Mouse (Mus musculus) CH12F3 (cell line): ENCODE data around the gene Hoxd13.

Experiments used
- in situ Hi-C: fragments of 300-500 bp; cut with MboI; formaldehyde crosslinking; loops from 2 replicates; pipeline ENCODE4 v1.14.3; 2020; ENCODE audit warnings: low sequenced_read_pairs

Gene Hoxd13

DNA sequence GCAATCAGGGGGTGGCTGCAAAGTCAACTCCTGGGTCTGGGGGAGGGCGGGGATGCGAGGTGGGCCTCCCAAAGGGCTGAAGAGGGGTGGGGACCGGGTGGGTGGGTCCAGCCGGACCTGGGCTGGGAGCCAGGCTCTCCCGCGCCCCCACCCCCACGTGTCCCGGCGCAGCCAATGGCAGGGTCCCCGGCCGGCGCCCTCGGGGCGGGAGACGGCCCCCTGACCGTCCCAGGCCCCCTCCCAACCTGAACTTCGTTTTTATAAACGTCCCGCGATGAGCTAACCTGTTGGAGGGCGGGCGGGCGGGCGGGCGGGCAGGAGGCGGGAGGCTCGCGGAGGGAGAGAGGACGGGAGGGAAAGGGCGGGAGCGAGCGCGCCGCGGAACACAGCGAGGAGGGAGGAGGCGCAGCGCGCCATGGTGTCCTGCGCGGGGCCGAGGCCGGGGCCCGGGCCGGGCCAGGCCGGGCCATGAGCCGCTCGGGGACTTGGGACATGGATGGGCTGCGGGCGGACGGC lies at the start of gene Hoxd13:
Hoxd13 (plus strand) TSS at position 469 of the 516 bp plus-strand sequence.
- in situ Hi-C loops: loop anchor here (10.0 to 25.0 kb wide), 2 partner anchors 373 to 606 kb away; no protein-coding TSS in a partner anchor

DNA sequence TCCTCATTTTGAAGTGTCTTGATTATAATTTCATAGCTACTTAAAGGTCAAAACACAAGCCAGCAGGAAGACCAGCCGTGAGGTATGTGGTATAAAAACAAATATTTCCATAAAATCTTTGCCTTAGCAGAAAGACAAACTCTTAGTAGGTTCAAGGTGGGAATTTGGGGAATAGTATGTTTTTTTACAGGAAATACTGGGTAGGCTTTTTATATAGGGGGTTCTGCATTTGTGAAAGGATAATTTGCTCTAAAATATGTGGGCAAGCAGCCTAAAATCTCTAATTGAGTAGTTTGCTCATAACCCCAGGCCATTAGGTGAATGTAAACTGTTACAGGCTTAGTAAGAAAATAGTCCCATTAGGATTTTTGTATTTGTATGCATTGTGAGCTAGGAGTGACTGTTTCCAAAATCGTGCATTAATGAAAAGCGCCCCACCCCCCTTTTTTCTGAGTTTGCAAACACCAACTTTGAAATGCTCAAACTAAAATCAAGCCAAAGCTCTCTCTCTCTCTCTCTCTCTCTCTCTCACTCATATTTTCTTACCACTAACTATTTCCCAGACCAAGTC lies 48.3 kb upstream of the Hoxd13 start:
- in situ Hi-C loops: no loop called here

DNA sequence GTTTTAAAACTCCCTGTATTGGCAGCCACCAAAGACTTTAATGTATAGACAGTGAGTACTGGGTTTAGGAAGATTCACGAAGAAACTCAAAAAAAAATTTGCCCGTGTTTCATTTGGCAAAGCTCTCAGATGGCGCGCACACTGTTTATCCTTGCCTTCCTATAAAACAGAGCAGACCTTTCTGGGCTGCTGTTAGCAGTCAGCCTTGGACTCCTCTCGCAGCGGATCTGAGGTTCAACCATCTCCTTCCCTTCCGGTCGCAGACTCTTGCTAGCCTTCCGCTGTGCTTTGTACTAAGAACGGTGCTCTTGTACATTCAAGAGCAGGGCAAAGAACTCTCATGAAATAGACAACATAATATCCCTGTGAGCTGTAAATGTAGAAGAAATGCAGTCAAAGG lies 47.7 kb upstream of the Hoxd13 start:
- in situ Hi-C loops: no loop called here

DNA sequence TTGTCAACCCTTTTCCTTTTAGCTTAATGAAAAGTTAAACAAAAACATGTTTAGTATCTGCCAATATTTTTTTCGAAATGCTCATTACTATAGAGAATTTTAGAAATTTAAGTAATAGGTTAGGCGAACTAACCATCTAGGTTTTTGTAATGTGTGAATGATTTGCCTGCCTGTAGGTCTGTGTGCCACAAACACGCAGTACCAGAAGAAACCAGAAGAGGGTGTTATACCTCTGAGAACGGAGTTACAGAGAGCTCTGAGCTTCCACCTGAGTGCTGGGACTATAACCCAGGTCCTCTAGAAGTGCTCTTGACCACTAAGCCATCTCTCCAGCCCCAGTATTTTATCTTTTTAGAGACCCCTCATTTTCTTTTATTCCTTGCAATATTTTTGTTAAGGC lies 32.7 kb upstream of the Hoxd13 start:
- in situ Hi-C loops: no loop called here

DNA sequence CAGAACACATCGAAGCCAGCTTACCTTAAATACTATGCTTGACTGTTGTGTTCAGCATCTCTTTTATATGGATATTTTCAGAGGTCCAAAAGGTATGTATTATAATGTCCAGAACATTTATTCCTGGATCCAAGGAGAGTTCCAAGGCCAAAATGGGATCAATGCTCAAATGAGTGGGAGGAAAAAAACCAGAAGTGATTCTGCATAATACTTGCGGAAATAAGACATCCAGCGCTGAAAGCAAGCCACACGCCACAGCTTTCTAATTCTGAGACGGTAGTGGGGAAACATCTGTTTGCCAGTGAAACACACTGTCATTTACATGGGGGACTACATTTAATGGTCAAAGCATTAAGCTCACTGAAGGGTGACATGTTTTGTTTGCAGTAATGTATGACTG lies 25.7 kb upstream of the Hoxd13 start:
- in situ Hi-C loops: no loop called here

DNA sequence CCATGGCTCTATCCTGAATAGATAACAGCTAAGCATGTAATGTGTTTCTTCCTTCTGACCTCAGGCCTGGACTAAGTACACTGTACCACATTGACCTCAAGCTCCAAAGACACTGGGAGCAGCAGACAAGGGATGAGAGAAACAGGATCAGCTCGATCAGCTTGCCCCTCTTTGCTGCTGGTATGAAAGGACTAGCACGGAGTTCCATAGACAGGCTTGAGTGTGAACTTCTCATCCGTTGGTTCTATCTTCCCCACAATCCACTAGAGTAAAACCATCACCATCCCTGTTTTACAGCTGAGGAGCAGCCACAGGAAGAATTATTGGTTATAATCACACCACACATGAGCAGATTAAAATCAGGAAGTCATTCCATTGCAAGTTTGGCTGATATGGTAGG lies 22.5 kb upstream of the Hoxd13 start:
- in situ Hi-C loops: no loop called here

DNA sequence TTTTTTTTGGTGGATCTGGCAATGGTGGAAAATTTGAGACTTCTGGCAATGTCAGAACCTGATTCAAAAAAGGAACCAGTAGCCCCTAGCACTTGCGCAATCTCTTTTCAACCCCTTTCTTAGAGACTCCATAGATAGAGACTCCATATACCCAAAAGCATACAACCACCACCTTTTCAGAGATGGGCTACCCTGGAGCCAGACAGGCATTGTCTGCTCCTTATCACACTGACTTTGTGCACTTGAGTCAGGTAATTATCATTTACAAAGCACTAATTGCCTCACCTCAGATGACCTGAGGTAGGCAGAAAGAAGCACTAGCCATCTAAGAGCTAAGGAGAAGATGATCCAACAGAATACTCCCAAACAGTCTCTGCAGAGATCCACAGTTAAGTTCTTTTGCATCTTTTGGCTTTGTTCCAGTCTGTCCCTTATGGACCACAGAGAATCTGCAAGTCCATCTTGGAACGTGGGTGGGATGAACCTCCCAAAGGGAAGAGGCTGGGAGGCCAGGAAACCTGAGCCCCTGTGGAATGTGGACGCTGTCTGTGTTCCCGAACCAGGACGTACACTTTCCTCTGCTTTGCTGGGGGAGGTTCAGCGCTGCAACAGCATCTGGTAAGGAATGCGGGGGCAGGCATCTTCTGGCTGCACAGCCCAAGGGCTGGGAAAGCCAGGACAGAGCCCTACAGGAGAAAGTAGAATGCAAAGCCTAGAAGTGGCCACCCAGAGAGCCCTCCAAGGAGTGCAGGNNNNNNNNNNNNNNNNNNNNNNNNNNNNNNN lies 20.8 kb upstream of the Hoxd13 start:
- in situ Hi-C loops: no loop called here

DNA sequence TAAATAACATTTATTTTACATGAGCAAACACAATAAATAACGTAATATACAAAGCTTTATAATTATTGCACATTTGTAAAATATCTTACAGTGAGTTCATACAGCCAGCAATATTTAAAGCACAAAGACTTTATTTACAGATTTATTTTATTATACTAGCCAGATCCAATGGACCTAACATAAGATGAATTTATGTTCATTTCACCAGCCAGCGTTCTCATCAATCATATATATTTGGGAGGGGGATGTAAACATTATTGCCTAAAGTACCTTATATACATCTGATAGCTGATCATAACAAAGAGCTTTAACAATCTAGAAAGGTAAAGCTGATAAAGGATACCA lies 15.1 kb upstream of the Hoxd13 start:
- in situ Hi-C loops: loop anchor here (25.0 kb wide), 1 partner anchor 591 kb away; no protein-coding TSS in a partner anchor

DNA sequence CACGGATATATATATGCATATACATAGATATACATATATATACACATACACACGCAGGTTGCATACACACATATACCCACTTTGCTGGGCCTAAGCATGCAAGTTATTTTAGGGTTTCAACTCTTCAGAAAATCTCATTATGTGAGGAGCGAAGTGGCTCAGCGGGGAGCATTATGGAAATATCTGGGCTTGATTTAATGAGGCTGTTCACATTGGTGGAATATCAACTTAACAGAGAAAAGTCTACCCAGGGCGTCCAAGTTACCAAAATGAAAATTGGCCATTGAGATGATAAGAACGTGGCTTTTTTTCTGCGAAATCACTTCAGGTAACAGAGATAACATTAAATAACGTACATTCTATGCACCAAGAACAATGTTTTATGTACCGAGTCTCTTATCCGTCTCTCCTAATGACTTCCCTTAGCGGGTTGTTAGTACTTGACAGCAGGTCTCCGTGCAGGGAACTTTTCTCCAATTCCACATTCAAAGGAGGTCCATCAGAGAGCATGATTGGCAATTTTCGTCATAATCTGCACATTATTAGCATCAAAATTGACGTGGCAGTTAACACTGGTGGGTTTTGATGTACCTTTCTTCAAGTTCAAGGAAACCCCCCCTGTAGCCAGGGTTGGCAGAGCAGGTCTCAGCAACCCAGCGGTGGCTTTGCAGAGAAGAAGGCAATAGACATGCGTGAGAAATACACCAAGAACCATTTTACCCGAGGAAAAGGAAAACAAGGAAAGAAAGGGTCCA lies 14.2 kb upstream of the Hoxd13 start:
- in situ Hi-C loops: loop anchor here (25.0 kb wide), 1 partner anchor 592 kb away; no protein-coding TSS in a partner anchor

DNA sequence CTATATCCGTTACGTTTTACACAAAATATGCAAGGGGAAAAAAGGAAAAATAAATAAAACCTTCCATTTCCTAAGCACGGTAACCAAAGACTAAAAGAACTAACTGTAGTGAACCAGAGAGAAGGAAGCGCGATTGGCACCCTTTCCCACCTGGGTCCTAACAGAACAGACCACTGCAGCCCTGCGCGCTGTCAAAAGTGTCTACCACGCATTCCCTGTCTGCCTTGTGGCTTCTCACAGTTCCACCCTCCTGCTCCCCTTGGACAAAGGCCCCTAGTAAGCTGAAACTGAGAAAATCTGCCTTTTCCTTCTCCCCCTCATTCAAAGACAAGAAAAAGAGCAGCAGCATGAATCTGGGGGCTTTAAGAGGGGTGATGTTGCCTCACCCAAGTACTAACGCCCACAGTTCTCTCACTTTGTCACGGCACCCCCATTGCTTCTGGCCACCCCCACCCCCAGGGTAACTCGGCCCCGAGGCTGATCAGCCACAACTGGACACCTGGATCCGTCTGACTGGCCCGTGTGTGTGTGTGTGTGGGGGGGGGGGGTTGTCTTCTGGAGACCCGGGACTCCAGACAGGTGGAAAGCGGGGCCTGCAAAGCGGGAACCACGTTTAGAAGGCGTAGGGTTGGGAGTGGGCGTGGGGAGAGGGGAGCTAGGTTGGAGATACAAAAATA lies 13.2 kb upstream of the Hoxd13 start:
- in situ Hi-C loops: loop anchor here (25.0 kb wide), 1 partner anchor 593 kb away; no protein-coding TSS in a partner anchor

DNA sequence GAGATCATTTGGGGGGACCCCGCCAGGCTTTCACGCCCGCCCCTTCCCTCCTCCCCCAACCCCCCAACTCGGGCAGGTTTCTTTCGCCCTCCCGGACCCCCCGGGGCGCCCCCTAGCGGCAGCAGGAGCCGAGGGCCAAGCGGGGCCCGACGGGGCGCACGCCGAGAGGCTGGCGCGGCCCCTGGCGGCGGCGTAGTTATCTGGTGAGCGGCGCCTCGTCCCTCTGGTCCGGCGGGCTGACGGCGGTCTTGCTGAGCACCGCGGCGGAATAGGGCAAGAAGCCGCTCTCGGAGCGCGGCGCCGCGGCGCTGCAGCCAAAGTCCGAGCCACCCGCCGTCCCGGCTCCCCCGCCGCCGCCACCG lies 12.7 kb upstream of the Hoxd13 start:
- in situ Hi-C loops: loop anchor here (25.0 kb wide), 1 partner anchor 593 kb away; no protein-coding TSS in a partner anchor

DNA sequence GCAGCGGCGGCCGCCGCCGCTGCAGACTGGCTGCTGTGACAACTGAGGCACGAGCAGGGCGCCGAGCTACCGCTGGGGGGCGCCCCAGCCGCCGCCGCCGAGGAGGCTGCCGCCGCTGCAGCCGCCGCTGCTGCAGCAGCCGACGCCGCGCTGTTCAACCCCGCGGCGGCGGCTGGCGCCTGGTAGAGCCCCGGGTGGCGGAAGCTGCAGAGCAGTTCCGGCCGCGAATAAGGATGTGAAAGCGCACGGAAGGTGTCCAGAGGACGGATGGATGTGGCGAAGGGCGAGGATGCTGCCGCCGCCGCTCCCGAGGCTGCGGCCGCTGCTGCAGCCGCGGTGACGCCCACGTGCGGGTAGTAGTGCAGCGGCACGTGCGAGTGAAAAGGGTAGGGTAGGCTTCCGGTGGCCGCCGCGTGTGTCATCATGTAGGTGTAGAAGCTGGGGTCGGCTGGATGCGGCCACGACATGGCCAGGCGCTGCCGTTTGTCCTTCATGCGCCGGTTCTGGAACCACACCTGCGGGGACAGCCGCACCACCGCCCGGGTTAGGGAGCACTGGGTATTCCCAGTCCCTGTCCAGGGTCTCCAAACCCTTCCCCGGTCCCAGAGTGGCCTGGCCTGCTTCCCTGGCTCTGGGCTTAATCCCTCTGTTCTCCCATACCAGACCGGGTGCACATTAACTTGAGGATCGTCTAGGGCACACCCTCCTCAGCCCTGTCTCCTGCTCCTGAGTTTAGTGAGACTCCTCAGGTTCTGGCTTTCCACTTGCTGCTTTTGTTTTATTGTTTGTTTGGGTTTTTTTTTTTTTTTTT lies 12.1 kb upstream of the Hoxd13 start:
- in situ Hi-C loops: loop anchor here (25.0 kb wide), 1 partner anchor 594 kb away; no protein-coding TSS in a partner anchor

DNA sequence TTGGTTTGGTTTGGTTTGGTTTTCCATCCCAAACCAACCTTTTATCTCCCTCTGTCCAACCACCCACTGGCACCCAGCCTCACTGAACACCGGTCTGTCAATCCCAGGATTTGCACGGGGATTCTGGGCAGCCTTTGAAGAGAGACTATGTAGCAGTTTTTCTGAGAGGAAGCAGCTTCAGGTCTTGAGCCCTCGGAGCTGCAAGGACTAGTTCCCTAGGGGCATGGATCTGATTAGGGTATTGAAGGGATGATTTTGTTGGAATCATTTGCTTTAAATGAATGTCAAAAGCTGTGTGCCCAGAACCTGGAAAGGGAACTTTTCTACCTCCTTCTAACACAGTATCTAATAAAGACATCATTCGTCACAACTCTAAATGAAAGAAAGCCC lies 11.5 kb upstream of the Hoxd13 start:
- in situ Hi-C loops: loop anchor here (25.0 kb wide), 1 partner anchor 594 kb away; no protein-coding TSS in a partner anchor

DNA sequence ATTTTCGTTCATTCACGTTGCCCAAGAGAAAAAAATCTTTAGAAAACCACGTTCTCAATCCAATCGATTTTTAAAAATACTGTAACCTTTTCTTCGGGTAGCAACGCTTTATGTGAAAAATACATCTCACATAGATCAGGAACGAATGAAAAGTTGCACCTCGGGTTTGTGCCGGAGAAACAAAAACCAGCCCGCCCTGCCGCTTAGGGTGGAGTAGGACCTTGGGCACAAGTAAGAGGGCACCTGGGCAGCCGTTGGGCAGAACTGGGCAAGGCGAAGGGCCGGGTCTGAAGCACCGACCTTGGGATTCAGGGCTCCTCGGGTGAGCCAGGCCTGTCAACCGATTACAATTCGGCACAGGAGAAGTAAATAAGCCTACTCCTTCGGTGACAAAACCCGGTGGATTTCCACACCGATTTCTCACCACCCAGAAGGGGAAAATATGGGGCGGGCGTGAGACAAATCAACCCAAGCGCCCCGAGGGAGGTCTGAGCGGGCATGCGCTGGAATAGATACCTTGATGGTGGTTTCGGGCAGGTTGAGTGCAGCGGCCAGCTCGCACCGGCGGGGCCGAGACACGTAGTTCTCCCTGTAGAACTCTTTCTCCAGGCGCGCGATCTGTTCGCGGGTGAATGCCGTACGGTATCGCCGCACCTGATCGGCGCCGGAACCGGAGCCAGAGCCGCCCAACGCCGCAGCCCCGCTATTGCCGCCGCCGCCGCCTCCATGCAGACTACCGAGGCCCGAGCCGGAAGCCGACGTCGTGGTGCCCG lies 10.7 kb upstream of the Hoxd13 start:
- in situ Hi-C loops: loop anchor here (25.0 kb wide), 1 partner anchor 595 kb away; no protein-coding TSS in a partner anchor

DNA sequence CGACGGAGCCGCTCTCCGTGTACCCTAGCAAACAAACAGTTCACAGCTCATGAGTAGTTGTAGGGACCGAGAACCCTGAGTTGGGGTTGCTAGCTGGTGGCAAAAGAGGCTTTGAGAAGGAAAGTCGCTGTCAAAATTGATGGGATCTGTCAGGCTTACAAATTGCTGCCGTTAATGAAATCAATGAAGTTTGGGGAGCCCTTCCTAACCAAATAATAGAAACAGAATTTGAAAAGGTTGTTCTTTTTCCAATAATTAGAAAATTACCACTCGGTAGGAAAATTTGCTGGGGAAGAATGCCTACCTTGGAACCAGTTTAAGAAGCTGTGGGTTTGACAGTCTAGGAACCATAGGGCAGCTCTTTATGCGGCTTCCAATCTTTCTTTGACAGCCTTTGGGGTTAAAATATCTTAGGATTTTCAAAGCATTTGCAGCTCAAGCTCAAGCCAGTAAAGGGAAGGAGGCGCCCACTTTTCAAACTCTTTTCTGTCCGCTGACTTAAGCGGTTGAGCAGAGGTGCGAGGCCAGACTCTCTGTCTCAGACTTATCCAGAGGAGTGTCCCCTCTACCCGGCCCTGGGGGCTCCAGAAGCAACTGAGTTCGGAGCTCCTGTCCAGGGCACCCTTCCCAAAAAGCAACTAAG lies 10.0 kb upstream of the Hoxd13 start:
- in situ Hi-C loops: loop anchor here (25.0 kb wide), 1 partner anchor 596 kb away; no protein-coding TSS in a partner anchor

DNA sequence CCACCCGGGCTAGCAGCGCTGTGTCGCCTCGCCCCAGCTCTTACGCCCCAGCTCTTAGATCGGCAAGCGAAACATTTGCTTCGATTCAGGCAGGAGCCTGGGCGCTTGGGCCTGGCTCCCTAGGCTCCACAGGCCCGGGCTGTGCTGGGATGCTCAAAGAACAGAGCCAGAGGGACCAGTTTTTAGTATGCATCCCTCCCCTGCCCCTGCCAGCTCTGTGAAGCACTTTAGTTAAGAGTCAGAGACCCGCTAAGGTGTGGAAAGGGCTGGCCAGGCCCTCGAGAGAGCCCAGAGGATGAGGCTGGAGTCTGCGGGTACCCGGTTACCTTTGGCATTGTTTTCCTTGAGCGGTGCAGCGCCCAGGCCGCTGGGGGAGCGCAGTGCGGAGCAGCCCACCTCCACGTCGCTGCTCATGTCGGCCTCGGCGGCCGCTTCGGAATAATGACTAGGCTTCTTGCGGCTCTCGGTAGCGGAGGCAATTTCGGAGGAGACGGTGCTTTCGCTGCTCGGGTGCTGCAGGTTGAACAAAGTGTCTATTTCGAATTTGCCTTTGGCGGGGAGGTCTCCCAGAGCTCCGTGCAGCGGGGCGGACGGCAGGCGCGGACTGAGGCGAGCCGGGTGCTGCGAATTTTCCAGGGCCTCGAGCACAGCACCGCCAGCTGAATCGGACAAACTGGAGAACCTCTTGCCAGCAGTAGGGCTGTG lies 9.3 kb upstream of the Hoxd13 start:
- in situ Hi-C loops: loop anchor here (25.0 kb wide), 1 partner anchor 597 kb away; no protein-coding TSS in a partner anchor

DNA sequence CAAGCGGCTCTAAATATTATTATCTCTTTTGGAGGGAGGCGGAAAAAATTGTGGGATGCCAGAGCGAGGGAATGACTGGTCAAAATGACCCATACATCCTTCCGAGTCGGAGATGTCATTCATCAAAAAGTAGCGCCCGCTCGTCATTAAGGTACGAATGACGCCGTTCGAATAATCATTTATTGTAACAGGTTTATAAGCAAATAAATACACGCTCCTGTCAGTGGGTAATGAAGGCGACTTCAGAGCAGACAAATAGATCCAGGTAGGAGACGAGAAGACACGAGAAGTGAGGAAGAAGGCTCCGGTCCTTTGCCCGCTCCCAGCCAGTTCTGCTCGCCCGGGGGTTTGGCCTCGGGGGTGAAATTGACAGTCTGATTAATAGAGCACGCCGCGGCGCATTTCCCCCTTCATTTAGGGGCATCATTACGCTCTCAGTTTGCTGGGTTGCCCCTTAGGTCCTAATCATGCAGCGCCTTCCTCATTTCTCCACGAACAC lies 8.6 kb upstream of the Hoxd13 start, which contains the start of gene Evx2:
Evx2 (minus strand) TSS at position 51 of the 499 bp plus-strand sequence.
- in situ Hi-C loops: loop anchor here (10.0 to 25.0 kb wide), 2 partner anchors 365 to 597 kb away; no protein-coding TSS in a partner anchor
